Mouse (Mus musculus) heart, postnatal 0 days (tissue): ENCODE results near the gene Gm11444.

Source experiments
- CTCF ChIP-seq: IDR thresholded peaks from 2 replicates; pipeline ENCODE4 v1.5.1; 2016; ENCODE audit warnings: antibody characterized with exemption, control low read depth, low read depth
- EP300 ChIP-seq: IDR thresholded peaks from 2 replicates; pipeline ENCODE4 v1.6.1; 2016; ENCODE audit warnings: antibody characterized with exemption, low read depth

DNA sequence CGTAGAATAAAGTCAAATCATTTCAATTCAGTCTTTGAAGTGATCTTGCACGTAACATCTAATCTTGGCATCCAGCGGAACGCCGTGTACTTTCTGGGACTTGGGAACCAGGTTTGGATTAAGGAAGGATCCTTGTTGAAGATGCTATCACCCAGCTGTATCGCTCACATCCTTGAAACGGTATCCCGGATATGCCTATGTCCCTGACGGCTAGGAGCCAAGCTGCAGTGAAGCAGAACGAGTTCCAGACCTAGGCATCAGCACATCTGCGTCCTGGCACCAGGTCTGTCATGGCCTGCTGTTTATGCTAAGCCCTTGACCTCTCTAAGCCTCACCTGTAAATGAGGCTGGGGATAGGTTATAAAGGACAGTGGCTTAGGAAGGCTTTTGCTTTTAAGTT lies 49.8 kb downstream of the Gm11444 start:
- TF ChIP-seq CTCF, result no peak
- no peak for TF ChIP-seq EP300
